Mouse (Mus musculus) mouse trophoblast stem cell (cell line): Measurements from ENCODE around the gene Nectin2.
"Not testable (repeated sequence)": the region's sequence is repeated elsewhere in the genome, so short reads cannot be mapped to it uniquely, and the experiment has no call there.

Experiments used
- in situ Hi-C, 2 experiments: fragments of 300-500 bp; cut with MseI, MboI; formaldehyde crosslinking; loops; 2 replicates in 1 of 2; 3 replicates in 1 of 2; pipeline ENCODE4 v1.15.1; 2025

Nectin2 gene

GRCm38 (mm10) chr7:19691434-19691833, 58.8 kb downstream of the Nectin2 start:
- in situ Hi-C loops, result no loop called here

GRCm38 (mm10) chr7:19690845-19691244, 59.4 kb downstream of the Nectin2 start:
- in situ Hi-C loops, result no loop called here

DNA sequence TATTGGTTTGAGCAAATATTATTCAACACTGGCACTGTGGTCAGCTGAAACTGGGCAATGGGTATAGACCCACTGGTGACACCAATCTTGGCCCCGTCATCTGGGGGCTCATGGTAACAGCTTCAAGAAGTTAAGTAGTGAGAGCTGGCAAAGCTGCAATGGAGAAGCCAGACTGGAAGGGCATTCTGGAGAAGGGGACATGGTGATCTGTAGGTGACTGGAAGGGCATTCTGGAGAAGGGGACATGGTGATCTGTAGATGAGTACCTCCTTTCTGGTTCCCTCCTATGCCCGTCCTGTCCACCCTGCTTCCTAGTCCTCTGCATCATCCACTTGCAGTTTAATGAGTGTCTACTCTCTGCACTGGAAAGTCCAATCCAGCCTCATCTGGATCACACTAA, 61.7 kb downstream of the Nectin2 start:
- in situ Hi-C loops, result no loop called here

GRCm38 (mm10) chr7:19688101-19688500, 62.2 kb downstream of the Nectin2 start:
- in situ Hi-C loops, result no loop called here

- in situ Hi-C loops, result not testable (repeated sequence)
These were observed 63.2 kb downstream of the Nectin2 start for GRCm38 (mm10) chr7:19686927-19687583.

DNA sequence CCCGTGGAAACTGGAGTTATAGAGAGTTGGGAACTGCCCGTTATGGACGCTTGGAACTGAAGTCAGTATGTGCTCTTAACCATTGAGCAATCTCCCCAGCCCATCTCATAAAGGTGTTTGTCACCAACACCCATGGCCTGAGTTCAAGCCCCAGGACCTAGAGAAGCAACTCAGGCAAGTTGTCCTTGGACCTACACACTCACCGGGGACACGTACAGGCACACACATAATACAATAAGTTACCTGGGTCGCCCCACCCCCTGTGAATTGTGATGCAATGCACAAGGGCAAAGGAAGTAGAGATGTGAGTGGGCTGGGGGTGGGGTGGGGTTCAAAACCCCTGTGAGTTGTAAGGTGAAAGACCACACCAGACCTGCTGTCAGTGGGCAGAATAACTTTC, 63.8 kb downstream of the Nectin2 start:
- in situ Hi-C loops, result no loop called here

- in situ Hi-C loops, result no loop called here
These were observed 64.9 kb downstream of the Nectin2 start for GRCm38 (mm10) chr7:19685374-19685773.

DNA sequence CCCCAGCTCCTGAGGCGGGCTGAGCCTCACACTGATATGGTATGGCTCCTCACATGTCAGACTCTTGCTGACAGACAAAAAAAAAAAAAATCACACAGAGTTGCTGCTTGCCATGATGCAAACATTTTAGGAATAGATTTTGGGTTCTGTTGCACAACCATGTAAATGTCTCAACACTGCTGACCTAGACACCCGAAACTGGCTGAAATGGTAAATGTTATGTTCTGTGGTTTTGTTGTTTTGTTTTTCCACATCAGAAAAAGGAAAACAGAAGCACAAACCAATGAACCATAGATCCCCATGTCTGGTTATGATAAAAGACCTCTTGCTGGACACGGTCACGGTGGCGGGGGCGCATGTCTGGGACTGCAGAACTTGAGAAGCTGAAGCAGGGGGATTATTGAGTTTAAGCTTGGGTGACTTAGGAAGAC, 66.5 kb downstream of the Nectin2 start:
- in situ Hi-C loops, result no loop called here

GRCm38 (mm10) chr7:19682979-19683378, 67.3 kb downstream of the Nectin2 start:
- in situ Hi-C loops, result no loop called here

- in situ Hi-C loops, result no loop called here
These were observed 69.0 kb downstream of the Nectin2 start, which contains the start of the genes Gm44805 and Apoc4 for GRCm38 (mm10) chr7:19681202-19681694. Gene Gm44805 (minus strand): TSS chr7:19681423. Gene Apoc4 (minus strand): TSS chr7:19681479.

DNA sequence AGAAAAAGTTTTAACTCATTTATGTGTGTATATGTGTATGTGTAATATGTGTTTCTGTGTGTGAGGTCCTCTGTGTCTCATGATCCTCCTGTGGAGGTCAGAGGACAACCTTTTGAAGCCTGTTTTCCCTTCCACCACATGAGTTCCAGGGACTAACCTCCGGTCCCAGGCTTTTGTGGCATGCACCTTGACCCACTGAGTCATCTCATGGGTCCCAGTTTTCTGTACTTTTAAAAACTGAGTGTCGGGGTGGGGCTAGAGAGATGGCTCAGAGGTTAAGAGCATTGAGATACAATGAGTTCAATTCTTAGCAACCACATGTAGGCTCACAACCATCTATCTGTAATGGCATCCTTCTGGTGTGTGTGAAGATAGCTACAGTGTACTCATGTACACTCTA, 69.6 kb downstream of the Nectin2 start:
- in situ Hi-C loops, result no loop called here

- in situ Hi-C loops, result no loop called here
These were observed 71.4 kb downstream of the Nectin2 start for GRCm38 (mm10) chr7:19678901-19679300.

GRCm38 (mm10) chr7:19677872-19678271, 72.4 kb downstream of the Nectin2 start, which contains the start of gene Apoc2:
Gene Apoc2 (minus strand): TSS chr7:19677941.
- in situ Hi-C loops, result no loop called here

DNA sequence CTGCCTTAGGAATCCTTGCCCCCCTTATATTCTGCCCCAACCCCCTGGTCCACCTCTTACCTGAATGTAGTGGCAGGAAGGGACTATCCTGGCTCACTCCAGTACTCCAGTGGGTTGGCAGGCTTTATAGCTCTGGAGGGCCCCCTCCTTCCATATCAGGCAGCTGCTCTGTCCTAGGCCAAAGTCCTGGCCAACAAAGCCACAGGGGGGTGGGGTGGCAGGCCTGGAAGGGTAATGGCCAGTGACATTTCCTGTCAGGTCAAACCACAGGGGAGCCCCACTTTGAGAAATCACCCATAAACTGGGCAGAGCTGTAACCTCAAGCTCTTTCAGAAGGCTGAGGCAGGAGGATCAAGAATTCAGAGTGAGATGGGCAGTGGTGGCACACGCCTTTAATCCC, 73.6 kb downstream of the Nectin2 start:
- in situ Hi-C loops, result no loop called here

DNA sequence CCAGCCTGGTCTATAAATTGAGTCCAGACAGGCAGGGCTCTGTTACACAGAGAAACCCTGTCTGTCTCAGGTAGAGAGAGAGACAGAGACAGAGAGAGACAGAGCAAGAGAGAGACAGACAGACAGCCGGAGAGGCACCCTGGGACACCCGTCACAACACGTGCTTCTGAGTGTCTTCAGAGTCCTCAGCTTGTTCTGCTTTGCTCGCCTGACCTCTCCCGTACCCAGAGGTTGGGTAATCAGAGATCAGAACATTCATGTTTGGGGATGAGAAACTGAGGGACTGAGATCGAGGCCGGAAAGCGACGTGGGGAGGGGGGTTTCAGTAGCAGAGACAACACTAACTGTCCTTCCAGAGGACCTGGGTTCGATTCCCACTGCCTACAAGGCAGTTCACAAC, 74.5 kb downstream of the Nectin2 start:
- in situ Hi-C loops, result no loop called here

- in situ Hi-C loops, result no loop called here
These were observed 77.1 kb downstream of the Nectin2 start for GRCm38 (mm10) chr7:19673083-19673699.

- in situ Hi-C loops, result no loop called here
These were observed 78.8 kb downstream of the Nectin2 start for GRCm38 (mm10) chr7:19671511-19671910.

GRCm38 (mm10) chr7:19668947-19669721, 81.1 kb downstream of the Nectin2 start:
- in situ Hi-C loops, result loop anchor here in 1 of 2 experiments (5.0 kb wide), 1 partner anchor 33 kb away; no protein-coding TSS in a partner anchor

GRCm38 (mm10) chr7:19667434-19667833, 82.8 kb downstream of the Nectin2 start:
- in situ Hi-C loops, result loop anchor here in 1 of 2 experiments (5.0 kb wide), 1 partner anchor 35 kb away; no protein-coding TSS in a partner anchor

GRCm38 (mm10) chr7:19666750-19667149, 83.5 kb downstream of the Nectin2 start:
- in situ Hi-C loops, result loop anchor here in 1 of 2 experiments (5.0 kb wide), 1 partner anchor 36 kb away; no protein-coding TSS in a partner anchor
